Mouse (Mus musculus) kidney, postnatal 0 days (tissue): ENCODE measurements at regions not wholly inside any gene's neighbourhood (a gene's known extent, or its start where the extent isn't known, plus 50 kb on each side); places are given as distances from the start of the nearest gene placed in this dataset.
A peak's percentile ranks its signal among the peaks of the same experiment; 100 is the strongest.

Experiments used
- ATAC-seq: fragments of 200-750 bp; cut with Nextera tagmentation; replicated peaks from 2 replicates; pipeline ENCODE4 v1.8.0; 2017; ENCODE audit warnings: low read depth, moderate number of reproducible peaks, moderate TSS enrichment, moderate library complexity; ENCODE audit not compliant: low FRiP score
- DNase-seq: peaks from one replicate; pipeline ENCODE4 v3.0.0-alpha.2; 2016; ENCODE audit warnings: low spot score
- H3K27ac ChIP-seq: fragments of 300-500 bp; sonication (generic); 2 replicates; pipeline ENCODE4 v1.5.1; 2014; ENCODE audit warnings: mild to moderate bottlenecking
- H3K27me3 ChIP-seq: fragments of 300-500 bp; sonication (generic); 2 replicates; pipeline ENCODE4 v1.6.1; 2014; ENCODE audit warnings: low read length, mixed read lengths; ENCODE audit not compliant: insufficient read depth
- H3K36me3 ChIP-seq: fragments of 300-500 bp; sonication (generic); 2 replicates; pipeline ENCODE4 v1.6.1; 2014; ENCODE audit warnings: low read length, mixed read lengths; ENCODE audit not compliant: insufficient read depth
- H3K4me1 ChIP-seq: fragments of 300-500 bp; sonication (generic); replicated peaks from 2 replicates; pipeline ENCODE4 v1.6.1; 2014; ENCODE audit warnings: antibody characterized with exemption, low read length, mixed read lengths; ENCODE audit not compliant: insufficient read depth
- H3K4me2 ChIP-seq: fragments of 300-500 bp; sonication (generic); 2 replicates; pipeline ENCODE4 v1.6.1; 2014; ENCODE audit warnings: mild to moderate bottlenecking, low read length, moderate library complexity, mixed read lengths
- H3K4me3 ChIP-seq: fragments of 300-500 bp; sonication (generic); replicated peaks from 2 replicates; pipeline ENCODE4 v1.5.1; 2014; ENCODE audit warnings: low read depth, low read length
- H3K9ac ChIP-seq: fragments of 300-500 bp; sonication (generic); 2 replicates; pipeline ENCODE4 v1.6.1; 2014; ENCODE audit warnings: low read depth, low read length
- H3K9me3 ChIP-seq: fragments of 300-500 bp; sonication (generic); replicated peaks from 2 replicates; pipeline ENCODE4 v1.6.1; 2016; ENCODE audit warnings: low read length, inconsistent platforms, mixed read lengths
- CTCF ChIP-seq: IDR thresholded peaks from 2 replicates; pipeline ENCODE4 v1.5.1; 2016; ENCODE audit warnings: antibody characterized with exemption, low read depth, mild to moderate bottlenecking, moderate library complexity
- WGBS: fragments of 180-500 bp; shearing (Covaris S2); extraction: QIAGEN DNeasy Blood & Tissue Kit; methylation state at CpG from one replicate; pipeline ENCODE4 v1.1.7; 2014; 5-methylcytosine and 5-hydroxymethylcytosine counted together

GRCm38 (mm10) chr14:79905574-79905973, 78.3 kb upstream of the Olfm4 start:
- ATAC-seq = no peak
- 56% methylated on average over 2 of the region's 2 CpGs for WGBS
- H3K27me3 ChIP-seq = no peaks in the 10 kb centered on the region
- no peaks in the 10 kb centered on the region for H3K36me3 ChIP-seq
- DNase-seq = no peak
- H3K4me3 ChIP-seq = no peak overlapping the region
- no peak overlapping the region for H3K9ac ChIP-seq
- H3K4me1 ChIP-seq = no peaks in the 10 kb centered on the region
- no peak overlapping the region for H3K4me2 ChIP-seq
- no peaks in the 10 kb centered on the region for H3K9me3 ChIP-seq
- no peak for TF ChIP-seq CTCF
- H3K27ac ChIP-seq = no peak overlapping the region

GRCm38 (mm10) chr14:79902355-79902754, 81.5 kb upstream of the Olfm4 start:
- Histone ChIP-seq H3K4me2 (no peak overlapping the region), H3K4me3 (no peak overlapping the region), H3K9me3 (no peaks in the 10 kb centered on the region), H3K9ac (no peak overlapping the region), H3K36me3 (no peaks in the 10 kb centered on the region), H3K4me1 (no peaks in the 10 kb centered on the region), H3K27me3 (no peaks in the 10 kb centered on the region), H3K27ac (no peak overlapping the region)
- ATAC-seq = no peak
- no peak for TF ChIP-seq CTCF
- 0% methylated on average over 1 of the region's 1 CpGs for WGBS
- DNase-seq = no peak

- 7% methylated on average over 5 of the region's 5 CpGs for WGBS
- H3K4me2 ChIP-seq = no peak overlapping the region
- no peaks in the 10 kb centered on the region for H3K4me1 ChIP-seq
- no peak overlapping the region for H3K4me3 ChIP-seq
- H3K36me3 ChIP-seq = no peaks in the 10 kb centered on the region
- no peak for TF ChIP-seq CTCF
- H3K9ac ChIP-seq = no peak overlapping the region
- no peaks in the 10 kb centered on the region for H3K9me3 ChIP-seq
- DNase-seq (peak; percentile 6), ATAC-seq (no peak)
- no peaks in the 10 kb centered on the region for H3K27me3 ChIP-seq
- no peak overlapping the region for H3K27ac ChIP-seq
Measured at GRCm38 (mm10) chr14:79898240-79898639, 85.6 kb upstream of the Olfm4 start.

GRCm38 (mm10) chr14:79893241-79893640, 90.6 kb upstream of the Olfm4 start:
- 75% methylated on average over 4 of the region's 4 CpGs for WGBS

GRCm38 (mm10) chr14:79890682-79891081, 93.2 kb upstream of the Olfm4 start:
- TF ChIP-seq CTCF = no peak
- H3K4me3 ChIP-seq = no peak overlapping the region
- ATAC-seq (no peak), DNase-seq (no peak)
- no peaks in the 10 kb centered on the region for H3K27me3 ChIP-seq
- H3K4me2 ChIP-seq = no peak overlapping the region
- H3K9ac ChIP-seq = no peak overlapping the region
- H3K27ac ChIP-seq = no peak overlapping the region
- no peaks in the 10 kb centered on the region for H3K9me3 ChIP-seq
- H3K36me3 ChIP-seq = no peaks in the 10 kb centered on the region
- no peaks in the 10 kb centered on the region for H3K4me1 ChIP-seq
- WGBS = 56% methylated on average over 2 of the region's 2 CpGs

More at GRCm38 (mm10) chr14:79893241-79893640, 90.6 kb upstream of the Olfm4 start:
- Histone ChIP-seq H3K4me2 (no peak overlapping the region), H3K27me3 (no peaks in the 10 kb centered on the region), H3K4me3 (no peak overlapping the region), H3K9me3 (no peaks in the 10 kb centered on the region), H3K4me1 (no peaks in the 10 kb centered on the region), H3K36me3 (no peaks in the 10 kb centered on the region), H3K9ac (no peak overlapping the region), H3K27ac (no peak overlapping the region)
- no peak for TF ChIP-seq CTCF
- DNase-seq = no peak
- ATAC-seq = no peak

- ATAC-seq (no peak), DNase-seq (no peak)
- no peak for TF ChIP-seq CTCF
- H3K27ac ChIP-seq = no peak overlapping the region
- no peaks in the 10 kb centered on the region for H3K9me3 ChIP-seq
- H3K9ac ChIP-seq = no peak overlapping the region
- no peak overlapping the region for H3K4me3 ChIP-seq
- H3K27me3 ChIP-seq = no peaks in the 10 kb centered on the region
- no peaks in the 10 kb centered on the region for H3K4me1 ChIP-seq
- WGBS = 64% methylated on average over 4 of the region's 4 CpGs
- no peak overlapping the region for H3K4me2 ChIP-seq
- H3K36me3 ChIP-seq = no peaks in the 10 kb centered on the region
Measured at GRCm38 (mm10) chr14:79890280-79890679, 93.6 kb upstream of the Olfm4 start.

- TF ChIP-seq CTCF = no peak
- H3K9ac ChIP-seq = no peak overlapping the region
Measured at GRCm38 (mm10) chr14:79883487-79883886, 100.4 kb upstream of the Olfm4 start.

More at GRCm38 (mm10) chr14:79883487-79883886, 100.4 kb upstream of the Olfm4 start:
- 67% methylated on average over 7 of the region's 7 CpGs for WGBS
- H3K27ac ChIP-seq = no peak overlapping the region
- no peaks in the 10 kb centered on the region for H3K4me1 ChIP-seq
- H3K4me3 ChIP-seq = no peak overlapping the region
- no peaks in the 10 kb centered on the region for H3K9me3 ChIP-seq
- ATAC-seq (no peak), DNase-seq (no peak)
- H3K36me3 ChIP-seq = no peaks in the 10 kb centered on the region
- no peaks in the 10 kb centered on the region for H3K27me3 ChIP-seq
- no peak overlapping the region for H3K4me2 ChIP-seq
